Mouse (Mus musculus) lung, postnatal 0 days (tissue): ENCODE data around the gene Tceal9.

Experiments
- CTCF ChIP-seq: IDR thresholded peaks from 2 replicates; pipeline ENCODE4 v1.5.1; 2016; ENCODE audit warnings: antibody characterized with exemption, mild to moderate bottlenecking
- EP300 ChIP-seq: IDR thresholded peaks from 2 replicates; pipeline ENCODE4 v1.6.1; 2016; ENCODE audit warnings: antibody characterized with exemption, mild to moderate bottlenecking, control low read depth

GRCm38 (mm10) chrX:136244574-136245229, at the start of gene Tceal9:
- TF ChIP-seq CTCF (no peak), EP300 (0 out of 2 replicates have a peak, but pooled peaks have one; percentile 26)
